Mouse (Mus musculus) kidney, postnatal 4 days (tissue): ENCODE measurements around the gene Zfp626.
"Not testable (repeated sequence)": the region's sequence is repeated elsewhere in the genome, so short reads cannot be mapped to it uniquely, and the experiment has no call there.

ENCODE experiments used
- DNase-seq, 2 experiments: peaks; one replicate each; pipeline ENCODE4 v3.0.0; 2021; ENCODE audit warnings: mixed read lengths in 2 of 2

Gene Zfp626

DNA sequence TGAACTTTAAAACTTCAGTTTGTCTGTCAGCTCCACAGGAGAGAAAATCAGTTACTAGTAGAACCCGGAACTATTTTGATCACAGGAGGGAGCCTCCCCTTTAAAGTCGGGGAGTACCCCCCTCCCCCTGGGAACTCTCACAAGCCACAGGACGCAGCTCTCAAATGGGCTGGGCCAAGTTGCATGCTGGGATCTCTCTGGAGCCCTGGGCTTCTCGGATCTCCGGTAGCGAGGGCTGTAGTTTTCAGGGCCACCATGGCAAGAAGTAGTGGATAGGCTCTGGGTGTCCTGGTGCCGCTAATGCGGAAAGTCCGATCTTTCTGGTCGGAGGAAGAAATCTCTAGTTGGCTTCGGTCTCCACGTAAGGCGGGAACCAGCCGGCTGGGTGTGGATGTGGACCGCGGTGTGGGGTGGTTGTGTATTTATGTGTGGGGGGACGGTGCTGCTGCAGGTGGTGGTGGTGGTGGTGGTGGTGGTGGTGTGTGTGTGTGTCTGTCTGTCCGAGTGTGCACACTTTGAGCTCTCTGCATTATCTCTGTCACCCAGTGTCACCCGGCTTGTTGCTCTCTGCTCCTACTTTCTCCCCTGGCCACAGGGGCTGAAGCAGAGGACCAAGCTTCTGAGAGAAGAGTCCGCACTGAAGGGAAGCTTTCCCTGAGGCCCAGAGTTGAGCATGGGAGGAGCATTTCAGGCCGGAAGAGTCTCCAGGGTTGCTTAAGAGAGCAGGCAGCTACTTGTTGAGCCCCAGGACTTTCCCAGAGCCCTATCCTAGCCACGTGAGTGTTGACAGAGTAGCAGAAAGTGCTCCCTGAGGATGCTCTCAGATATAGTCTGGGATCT lies 53.6 kb downstream of the Zfp626 start:
- peak; percentile 79 to 87 for DNase-seq

DNA sequence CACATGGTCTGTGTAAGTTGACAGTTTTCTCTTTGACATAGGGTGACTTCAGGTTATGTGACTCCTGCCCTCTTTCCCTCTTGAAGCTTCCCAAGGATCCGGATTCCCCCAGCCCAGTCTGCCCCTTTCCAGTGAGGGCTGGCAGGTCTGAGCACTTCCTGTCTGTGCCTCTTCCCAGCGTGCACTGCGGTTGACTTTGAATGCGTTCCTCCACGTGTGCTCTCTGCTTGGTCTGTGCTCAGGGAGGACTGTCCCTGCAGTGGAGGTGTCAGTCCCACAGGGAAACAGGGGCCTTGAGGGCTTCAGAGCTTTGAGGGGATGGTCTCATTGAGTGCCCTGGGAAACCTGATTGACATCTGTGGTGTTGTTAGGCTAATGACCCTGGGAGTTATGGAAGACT lies 55.6 kb downstream of the Zfp626 start:
- not testable (repeated sequence) for DNase-seq
